Mouse (Mus musculus) R1 (cell line): ENCODE measurements around the gene Wdr89.

ENCODE experiments used
- DNase-seq: peaks from one replicate; pipeline ENCODE4 v3.0.0-alpha.2; 2018; ENCODE audit warnings: low read depth, low spot score

Wdr89 gene

GRCm38 (mm10) chr12:75668916-75669257, 450 bp downstream of the Wdr89 start:
- DNase-seq = peak; percentile 73

- DNase-seq = no peak
Observed at GRCm38 (mm10) chr12:75668221-75668620, 1.1 kb downstream of the Wdr89 start.

- no peak for DNase-seq
Observed at GRCm38 (mm10) chr12:75666939-75667338, 2.4 kb downstream of the Wdr89 start.

- DNase-seq = peak; percentile 56
Observed at GRCm38 (mm10) chr12:75664516-75664810, 4.9 kb downstream of the Wdr89 start.

- DNase-seq = peak; percentile 43
Observed at GRCm38 (mm10) chr12:75663646-75664515, 5.5 kb downstream of the Wdr89 start.

GRCm38 (mm10) chr12:75662376-75662775, 7.0 kb downstream of the Wdr89 start:
- DNase-seq = no peak

GRCm38 (mm10) chr12:75658403-75658802, 10.9 kb downstream of the Wdr89 start:
- DNase-seq = peak; percentile 18

- DNase-seq = no peak
Observed at GRCm38 (mm10) chr12:75656580-75656979, 12.8 kb downstream of the Wdr89 start.

- no peak for DNase-seq
Observed at GRCm38 (mm10) chr12:75654247-75654801, 15.0 kb downstream of the Wdr89 start.

- no peak for DNase-seq
Observed at GRCm38 (mm10) chr12:75649706-75650093, 19.6 kb downstream of the Wdr89 start.

- DNase-seq = peak; percentile 59
Observed at GRCm38 (mm10) chr12:75649058-75649705, 20.2 kb downstream of the Wdr89 start.

GRCm38 (mm10) chr12:75648281-75648680, 21.1 kb downstream of the Wdr89 start:
- DNase-seq = peak; percentile 61

GRCm38 (mm10) chr12:75647663-75648062, 21.7 kb downstream of the Wdr89 start:
- no peak for DNase-seq

- peak; percentile 23 for DNase-seq
Observed at GRCm38 (mm10) chr12:75645780-75646179, 23.6 kb downstream of the Wdr89 start.

- peak; percentile 62 for DNase-seq
Observed at GRCm38 (mm10) chr12:75641726-75642125, 27.6 kb downstream of the Wdr89 start.

GRCm38 (mm10) chr12:75638345-75638744, 31.0 kb downstream of the Wdr89 start:
- no peak for DNase-seq

GRCm38 (mm10) chr12:75637103-75637502, 32.2 kb downstream of the Wdr89 start:
- no peak for DNase-seq

- no peak for DNase-seq
Observed at GRCm38 (mm10) chr12:75635771-75636430, 33.4 kb downstream of the Wdr89 start.

- DNase-seq = peak; percentile 73
Observed at GRCm38 (mm10) chr12:75629618-75630017, 39.7 kb downstream of the Wdr89 start.

GRCm38 (mm10) chr12:75623292-75623691, 46.0 kb downstream of the Wdr89 start:
- DNase-seq = no peak

- DNase-seq = no peak
Observed at GRCm38 (mm10) chr12:75622835-75623234, 46.5 kb downstream of the Wdr89 start.

- peak; percentile 77 for DNase-seq
Observed at GRCm38 (mm10) chr12:75616841-75617240, 52.5 kb downstream of the Wdr89 start.
